Mouse (Mus musculus) kidney, adult 11 months (tissue): ENCODE measurements around the gene Rhof.
"Not testable (repeated sequence)": the region's sequence is repeated elsewhere in the genome, so short reads cannot be mapped to it uniquely, and the experiment has no call there.

Source experiments
- DNase-seq: peaks from one replicate; pipeline ENCODE4 v3.0.0; 2022

Rhof gene

GRCm38 (mm10) chr5:123064207-123064606, 68.3 kb downstream of the Rhof start:
- DNase-seq = no peak

GRCm38 (mm10) chr5:123063141-123063540, 69.4 kb downstream of the Rhof start:
- DNase-seq = no peak

- DNase-seq = not testable (repeated sequence)
Measured at GRCm38 (mm10) chr5:123061402-123061749, 71.1 kb downstream of the Rhof start.

- DNase-seq = no peak
Measured at GRCm38 (mm10) chr5:123060706-123061401, 71.6 kb downstream of the Rhof start.

GRCm38 (mm10) chr5:123059757-123060520, 72.6 kb downstream of the Rhof start:
- DNase-seq = peak; percentile 69

- DNase-seq = no peak
Measured at GRCm38 (mm10) chr5:123058251-123059102, 74.0 kb downstream of the Rhof start.

GRCm38 (mm10) chr5:123057366-123058250, 74.9 kb downstream of the Rhof start:
- peak; percentile 99 for DNase-seq
